Comparison of ENCODE assay signal across 19 mouse cellular contexts in the genomic region with DNA sequence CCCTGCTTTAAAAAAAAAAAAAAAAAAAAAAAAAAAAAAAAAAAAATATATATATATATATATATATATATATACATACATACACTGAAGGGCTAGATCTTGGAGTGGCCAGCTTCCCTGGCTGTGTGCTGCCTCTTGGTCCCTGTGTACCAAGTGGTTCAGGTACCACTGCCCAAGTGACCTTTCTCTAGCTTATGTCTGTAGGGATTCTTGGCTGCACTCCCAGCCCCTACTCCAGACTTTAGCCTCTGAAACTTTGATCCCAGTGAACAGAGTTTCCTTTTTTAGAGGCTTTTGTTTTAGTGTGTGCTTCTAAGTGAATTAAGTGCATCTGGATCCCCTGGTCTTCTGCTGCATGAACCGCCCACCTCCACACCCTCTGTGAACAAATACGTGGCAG. TPM values are rescaled to one million over a fixed set of nuclear protein-coding genes. Genes with fewer than 3 reads are reported as not detected.
DNase-seq lines count a peak whose midpoint lies in the region; ATAC-seq lines count a peak whose summit lies in the region.
"Had no signal": no experiment of that assay in that cellular context is flagged by ENCODE, and none has a peak within 500 bp of the region (broad histone marks: within the 10 kb centered on the region; RNA-seq: fewer than 3 reads in every experiment).

No protein-coding gene starts in this region.

- no peak for ATAC-seq in heart, embryonic 16.5 days (replicated peaks; ENCODE audit: extremely low read depth, insufficient read depth, low FRiP score)
- ATAC-seq in lung, embryonic 15.5 days (ENCODE audit: borderline replicate concordance, extremely low read depth, low FRiP score, low TSS enrichment), result no peak
- ATAC-seq: activated CD4-positive, CD25-positive, alpha-beta regulatory T cell, adult 4 months; Patski had no signal

- H3K27me3 ChIP-seq in heart, embryonic 16.5 days (ENCODE audit: control insufficient read depth, insufficient read depth, low read length), result no peaks in the 10 kb centered on the region
- no peaks in the 10 kb centered on the region for H3K27me3 ChIP-seq in lung, embryonic 15.5 days
- H3K27me3 ChIP-seq in hindbrain, embryonic 10.5 days (ENCODE audit: insufficient read depth, poor library complexity, severe bottlenecking), result no peaks in the 10 kb centered on the region
- H3K27me3 ChIP-seq: liver, embryonic 13.5 days; Patski had no signal

- no peak overlapping the region; the same call in 1 of the 2 replicates for H3K9ac ChIP-seq in heart, embryonic 16.5 days (ENCODE audit: low read length)
- no peak overlapping the region for H3K9ac ChIP-seq in lung, embryonic 15.5 days
- H3K9ac ChIP-seq: hindbrain, embryonic 14.5 days; liver, embryonic 13.5 days had no signal

- DNase-seq in heart, adult 11 months, result no peak
- no peak for DNase-seq in lung, adult 18-20 months
- peak; percentile 92 for DNase-seq in kidney, adult 9 months
- DNase-seq in kidney, postnatal 4 days, result peak; percentile 50 to 67
- no peak for DNase-seq in urinary bladder, postnatal 10 days (ENCODE audit: low spot score)
- DNase-seq in hindbrain, embryonic 10.5 days (ENCODE audit: low spot score), result no peak
- DNase-seq: adrenal gland, postnatal 25 days; cerebellum, adult 18-20 months; cerebellum, postnatal 36 days; heart, adult 18-20 months; layer of hippocampus, postnatal 36 days; liver, embryonic 13.5 days had no signal

- 35% methylated on average over 2 of the region's 2 CpGs for WGBS in heart, embryonic 16.5 days
- 36% methylated on average over 2 of the region's 2 CpGs for WGBS in lung, embryonic 15.5 days
- WGBS in hindbrain, embryonic 10.5 days, result 86% methylated on average over 2 of the region's 2 CpGs

- H3K9me3 ChIP-seq in heart, embryonic 16.5 days (replicated peaks; ENCODE audit: control insufficient read depth, low read length), result no peaks in the 10 kb centered on the region
- no peaks in the 10 kb centered on the region for H3K9me3 ChIP-seq in lung, embryonic 15.5 days
- no peaks in the 10 kb centered on the region for H3K9me3 ChIP-seq in hindbrain, embryonic 10.5 days
- H3K9me3 ChIP-seq: liver, embryonic 13.5 days had no signal

- H3K36me3 ChIP-seq in heart, embryonic 16.5 days (ENCODE audit: control insufficient read depth, insufficient read depth), result no peaks in the 10 kb centered on the region
- no peaks in the 10 kb centered on the region for H3K36me3 ChIP-seq in lung, embryonic 15.5 days
- H3K36me3 ChIP-seq in hindbrain, embryonic 10.5 days, result no peaks in the 10 kb centered on the region
- H3K36me3 ChIP-seq: liver, embryonic 13.5 days had no signal

- H3K4me1 ChIP-seq in heart, embryonic 16.5 days (ENCODE audit: control insufficient read depth, insufficient read depth, low read length), result peaks cover 41% of the 10 kb centered on the region
- peaks cover 54% of the 10 kb centered on the region for H3K4me1 ChIP-seq in lung, embryonic 15.5 days
- peaks cover 62% of the 10 kb centered on the region for H3K4me1 ChIP-seq in hindbrain, embryonic 10.5 days (replicated peaks)
- H3K4me1 ChIP-seq: liver, embryonic 13.5 days had no signal

- no peak overlapping the region for H3K4me3 ChIP-seq in heart, embryonic 16.5 days (ENCODE audit: low read length)
- H3K4me3 ChIP-seq in lung, embryonic 15.5 days, result no peak overlapping the region
- no peak overlapping the region for H3K4me3 ChIP-seq in hindbrain, embryonic 10.5 days
- H3K4me3 ChIP-seq: liver, embryonic 13.5 days had no signal

- no peak overlapping the region for H3K4me2 ChIP-seq in heart, embryonic 16.5 days (ENCODE audit: low read depth, low read length)
- no peak overlapping the region for H3K4me2 ChIP-seq in lung, embryonic 15.5 days
- H3K4me2 ChIP-seq: hindbrain, embryonic 14.5 days; liver, embryonic 13.5 days; midbrain, embryonic 11.5 days had no signal

- H3K27ac ChIP-seq in heart, embryonic 16.5 days (ENCODE audit: low read length), result peak overlapping the region; percentile 58
- peak overlapping the region; percentile 26 for H3K27ac ChIP-seq in lung, embryonic 15.5 days
- no peak overlapping the region for H3K27ac ChIP-seq in hindbrain, embryonic 10.5 days
- H3K27ac ChIP-seq: hindbrain, embryonic 14.5 days; liver, embryonic 13.5 days; macrophage had no signal

RNA-seq across cellular contexts. Expression of a gene that starts 24.3 kb away (rescaled TPM):
- polyA plus RNA-seq in heart, embryonic 16.5 days (2015; fragmentation: Nextera tagmentation; extraction: Ambion mirVana), result 21.6 and 26.5 TPM in 2 replicates
- 51.7 and 56.2 TPM in 2 replicates for polyA plus RNA-seq in lung, embryonic 15.5 days (2015; fragmentation: Nextera tagmentation; extraction: Ambion mirVana)
- 38.7 and 42.5 TPM in 2 replicates for polyA plus RNA-seq in hindbrain, embryonic 10.5 days (2016; fragmentation: Nextera tagmentation; extraction: Ambion mirVana)
- polyA plus RNA-seq: activated CD4-positive, CD25-positive, alpha-beta regulatory T cell, adult 4 months had no signal

Comparison
In these comparisons a context has a peak if more than half of its experiments do, and no peak if none do; other contexts are left out.
1. DNase-seq: peak in kidney, adult 9 months (single experiment) and kidney, postnatal 4 days (2 of 2); none in heart, adult 11 months (single experiment), lung, adult 18-20 months (0 of 2), urinary bladder, postnatal 10 days (single experiment) and hindbrain, embryonic 10.5 days (single experiment).